Mouse (Mus musculus) right cerebral cortex, adult 2 months (tissue): ENCODE measurements around the gene Pum1.
"Not testable (repeated sequence)": the region's sequence is repeated elsewhere in the genome, so short reads cannot be mapped to it uniquely, and the experiment has no call there.

ENCODE experiments used
- DNase-seq, 2 experiments: peaks; one replicate each; pipeline ENCODE4 v3.0.0; 2021 to 2022; ENCODE audit warnings: low spot score in 2 of 2

The Pum1 gene

GRCm38 (mm10) chr4:130668541-130668940, 5.4 kb downstream of the Pum1 start:
- no peak for DNase-seq

- no peak for DNase-seq
These were observed 5.9 kb downstream of the Pum1 start for GRCm38 (mm10) chr4:130668991-130669390.

- DNase-seq, result not testable (repeated sequence)
These were observed 6.9 kb downstream of the Pum1 start for GRCm38 (mm10) chr4:130670023-130670422.

GRCm38 (mm10) chr4:130671079-130671845, 8.1 kb downstream of the Pum1 start:
- DNase-seq, result no peak

GRCm38 (mm10) chr4:130672161-130672560, 9.0 kb downstream of the Pum1 start:
- DNase-seq, result no peak

DNA sequence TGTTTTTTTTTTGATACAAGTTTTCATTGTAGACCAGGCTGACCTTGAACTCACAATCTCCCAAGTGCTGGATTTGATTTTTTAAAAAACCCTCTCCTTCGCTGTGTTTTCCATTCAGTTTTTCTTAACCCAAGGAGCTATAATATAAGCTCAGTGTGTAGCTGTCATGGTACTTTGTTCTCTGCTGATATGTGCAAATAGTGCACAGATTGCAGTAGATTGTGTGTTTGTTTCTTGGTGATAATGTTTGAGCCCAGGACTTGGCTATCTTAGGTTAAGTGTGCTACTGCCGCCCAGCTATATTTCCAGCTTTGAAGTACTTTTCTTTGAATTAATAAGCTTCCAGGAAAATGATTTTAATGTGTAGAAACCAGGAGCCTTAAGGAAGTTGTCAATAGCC, 13.6 kb downstream of the Pum1 start:
- no peak for DNase-seq

- no peak for DNase-seq
These were observed 15.0 kb downstream of the Pum1 start for GRCm38 (mm10) chr4:130678149-130678548.

- no peak for DNase-seq
These were observed 17.6 kb downstream of the Pum1 start for GRCm38 (mm10) chr4:130680676-130681075.

GRCm38 (mm10) chr4:130683051-130683450, 19.9 kb downstream of the Pum1 start:
- not testable (repeated sequence) for DNase-seq

DNA sequence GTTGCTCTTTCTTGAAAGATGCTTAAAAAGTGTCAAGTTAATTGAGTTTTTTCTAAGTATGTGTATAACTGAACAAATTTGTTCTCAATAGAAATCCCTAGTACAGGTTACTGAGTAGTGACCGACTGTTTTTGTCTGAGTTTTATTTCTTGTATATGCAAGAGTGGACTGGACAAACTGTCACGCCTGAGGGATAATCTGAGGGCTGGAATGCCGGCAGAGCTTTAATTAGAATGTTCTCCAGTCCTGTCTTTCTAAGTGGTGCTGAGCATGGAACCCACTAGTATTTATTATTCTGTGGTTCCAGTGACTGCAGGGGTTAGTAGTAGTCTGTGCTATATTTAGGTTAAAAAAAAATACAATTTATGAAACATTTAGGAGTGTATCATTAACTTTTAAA, 30.8 kb downstream of the Pum1 start:
- DNase-seq, result no peak

DNA sequence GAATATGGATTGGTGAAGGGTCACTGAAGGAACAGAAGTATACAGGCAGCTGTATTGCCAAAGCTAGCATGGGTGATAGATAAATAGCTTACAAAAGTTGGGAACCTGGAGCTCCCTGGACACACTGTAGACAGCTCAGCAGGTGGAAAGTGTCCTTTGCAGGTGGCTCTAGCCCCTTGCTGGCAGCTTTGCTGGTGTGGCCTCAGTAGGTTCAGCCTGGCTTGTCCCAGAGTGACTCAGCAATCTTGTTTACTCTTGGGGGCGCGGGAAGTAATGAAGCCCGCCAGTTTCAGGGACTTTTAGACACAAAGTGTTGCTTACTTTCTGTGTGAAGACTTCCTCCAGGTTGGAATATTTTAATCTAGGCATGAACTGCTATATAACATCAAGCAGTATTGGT, 31.9 kb downstream of the Pum1 start:
- no peak for DNase-seq

GRCm38 (mm10) chr4:130701061-130701460, 37.9 kb downstream of the Pum1 start:
- DNase-seq, result no peak

- DNase-seq, result no peak
These were observed 39.9 kb downstream of the Pum1 start for GRCm38 (mm10) chr4:130702835-130703535.

DNA sequence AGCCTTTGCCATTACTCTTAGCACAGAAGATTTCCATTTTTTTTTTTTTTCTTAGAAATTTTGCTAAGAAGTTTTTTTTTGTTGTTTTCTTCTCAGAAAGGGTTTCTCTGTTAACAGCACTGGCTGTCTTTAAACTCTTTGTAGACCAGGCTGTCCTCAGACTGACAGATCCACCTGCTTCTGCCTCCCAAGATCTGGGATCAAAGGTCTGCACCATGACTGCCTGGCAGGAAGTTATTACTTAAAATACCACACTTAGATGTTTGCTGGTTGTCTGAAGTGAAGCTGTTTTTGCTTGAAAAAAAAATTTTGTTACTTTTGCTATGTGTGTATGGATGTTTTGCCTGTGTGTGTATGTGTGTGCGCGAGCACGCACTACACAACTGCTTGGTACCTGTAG, 40.5 kb downstream of the Pum1 start:
- no peak for DNase-seq

- no peak for DNase-seq
These were observed 41.5 kb downstream of the Pum1 start for GRCm38 (mm10) chr4:130704615-130705014.

DNA sequence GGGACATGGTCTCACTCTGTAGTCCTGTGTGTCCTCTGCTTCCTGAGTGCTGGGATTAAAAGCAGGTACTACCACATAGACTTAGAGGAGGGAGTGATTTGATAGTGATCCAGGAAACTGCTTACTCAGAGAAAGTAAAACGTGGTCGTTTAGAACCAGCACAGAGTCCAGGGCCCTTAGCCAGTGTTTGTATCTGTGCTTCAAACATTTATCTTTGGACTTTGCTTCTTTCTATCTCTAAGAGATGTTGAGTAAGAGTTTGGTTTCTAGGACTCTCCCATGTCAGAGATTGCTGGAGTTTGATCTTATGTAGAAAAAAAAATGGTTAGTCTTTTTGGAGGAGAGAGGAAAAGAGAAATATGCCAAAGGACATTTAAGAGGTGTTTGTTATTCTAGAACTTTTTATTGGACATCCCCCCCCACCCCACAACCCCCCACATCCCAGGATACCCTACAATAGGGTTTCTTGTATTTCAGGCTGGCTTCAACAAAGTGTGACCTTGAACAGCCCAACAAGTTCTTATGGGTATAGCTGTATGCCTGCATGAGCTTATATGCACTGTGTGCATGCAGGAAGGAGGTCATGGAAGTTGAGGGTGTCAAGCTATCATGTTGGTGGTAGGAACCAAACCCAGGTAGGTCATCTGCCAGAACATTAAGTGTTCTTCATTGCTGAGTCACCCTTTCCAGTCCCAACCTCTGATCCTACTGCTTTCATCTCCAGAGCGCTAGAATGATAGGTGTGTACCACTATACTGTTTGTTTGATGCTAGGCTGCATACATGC, 43.3 kb downstream of the Pum1 start:
- DNase-seq, result no peak

GRCm38 (mm10) chr4:130711353-130711848, 48.3 kb downstream of the Pum1 start:
- DNase-seq, result no peak

- DNase-seq, result no peak
These were observed 49.2 kb downstream of the Pum1 start for GRCm38 (mm10) chr4:130712341-130712740.

DNA sequence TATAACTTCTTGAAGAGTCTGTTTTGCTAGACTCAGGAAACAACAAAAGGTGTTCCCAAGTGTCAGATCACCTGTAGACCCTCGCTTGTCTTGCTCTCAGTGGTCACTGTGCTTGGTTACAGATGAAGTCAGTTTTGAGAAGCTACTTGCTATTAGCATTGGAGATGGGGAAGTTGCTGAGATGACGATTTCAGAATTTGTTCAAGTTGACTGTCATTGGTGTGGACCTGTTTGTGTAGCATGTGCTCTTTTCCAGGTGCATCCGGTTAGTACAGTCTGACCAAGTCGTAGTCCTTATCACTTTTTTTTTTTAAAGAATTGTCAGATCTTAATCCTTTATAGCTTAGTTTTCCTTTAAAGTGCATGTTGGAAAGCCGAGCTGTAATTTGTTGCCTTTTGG, 50.3 kb downstream of the Pum1 start:
- no peak for DNase-seq

- DNase-seq, result no peak
These were observed 52.0 kb downstream of the Pum1 start for GRCm38 (mm10) chr4:130715126-130715525.

DNA sequence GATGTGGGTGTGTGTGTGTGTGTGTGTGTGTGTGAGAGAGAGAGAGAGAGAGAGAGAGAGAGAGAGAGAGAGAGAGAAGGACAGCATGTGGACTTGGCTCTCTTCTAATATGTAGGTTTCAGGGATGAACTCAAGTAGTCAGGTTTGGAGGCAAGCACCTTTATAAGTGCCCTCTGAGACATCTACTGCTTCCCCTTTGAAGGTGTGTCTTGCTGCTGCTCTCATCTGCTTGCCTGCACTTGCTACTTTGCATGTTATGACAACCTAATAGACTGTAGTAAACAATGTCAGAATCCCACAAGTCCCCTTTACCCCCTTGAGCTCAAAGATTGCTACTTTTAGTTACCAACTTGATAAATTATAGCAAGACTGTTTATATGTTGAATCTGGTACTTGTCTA, 52.5 kb downstream of the Pum1 start:
- no peak for DNase-seq

GRCm38 (mm10) chr4:130719348-130719747, 56.2 kb downstream of the Pum1 start:
- no peak for DNase-seq
